Mouse (Mus musculus): ENCODE measurements around the gene Triml1.

Gene Triml1

DNA sequence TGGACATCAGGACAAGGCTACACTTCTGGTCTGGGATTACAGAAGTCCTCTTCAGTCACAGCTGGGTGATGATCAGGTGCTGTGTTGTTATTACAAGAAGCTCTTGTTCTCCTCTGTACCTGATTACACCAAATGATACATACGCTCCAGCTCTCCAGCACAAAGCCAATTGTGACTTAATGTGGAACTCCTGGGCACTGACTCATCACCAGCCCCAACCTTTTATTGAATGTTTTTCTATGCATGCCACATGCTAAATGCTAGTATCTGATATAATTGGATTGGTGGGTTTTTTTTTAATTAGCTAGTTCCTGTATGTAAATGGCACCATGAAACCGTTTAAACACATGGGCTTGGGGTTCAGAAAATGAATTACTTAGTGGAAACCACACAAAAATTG lies at the start of gene Triml1:
Gene Triml1, minus strand, starts transcription at position 101 of the 400 bp plus-strand sequence.
- ChIA-PET POLR2A (interaction anchor here in 3 of 4 experiments (0.6 to 0.8 kb wide), 3 partner anchors 13 to 1984 kb away, joined by 3 to 4 read pairs (median 3); no protein-coding TSS in a partner anchor), CTCF (interaction anchor here in 2 of 4 experiments (0.7 to 1.4 kb wide), 2 partner anchors 8 kb away, joined by 3 to 4 read pairs; no protein-coding TSS in a partner anchor)

- CTCF ChIA-PET: no interaction called here
- POLR2A ChIA-PET: interaction anchor here in 3 of 4 experiments (0.8 to 3.2 kb wide), 8 partner anchors 10 to 138 kb away, joined by 3 to 14 read pairs (median 5); partner anchors contain the start of gene Zfp42 (in 1 of the 3)
These were observed 41.0 kb upstream of the Triml1 start for GRCm38 (mm10) chr8:43182281-43182680.

DNA sequence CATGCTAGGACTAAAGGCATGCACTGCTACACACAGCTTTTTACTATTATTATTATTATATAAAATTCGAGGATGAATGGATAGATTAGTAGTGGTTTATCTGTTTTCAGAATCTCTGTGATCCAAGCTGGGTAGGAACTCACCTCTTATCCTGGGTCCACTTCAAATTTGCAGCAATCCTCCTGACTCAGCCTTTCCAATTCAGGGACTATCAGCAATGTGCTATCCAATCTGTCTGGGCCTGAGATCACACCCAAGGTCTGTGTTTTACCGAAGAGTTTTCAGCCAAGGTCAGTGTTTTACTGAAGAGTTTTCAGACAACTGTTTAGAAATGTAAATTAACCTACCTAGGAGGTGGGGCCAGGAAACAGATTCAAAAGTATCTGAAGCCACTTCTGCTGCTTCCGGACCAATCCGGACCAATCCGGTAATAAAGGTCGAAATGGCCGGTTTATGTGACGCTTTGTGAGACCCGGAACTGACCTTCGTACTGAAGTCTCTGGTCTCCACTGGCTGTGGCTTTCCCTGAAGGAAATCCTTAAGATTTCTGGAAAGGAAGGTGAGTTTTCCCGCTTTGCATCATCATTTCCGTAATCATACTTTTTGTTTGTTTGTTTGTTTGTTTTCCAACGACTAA lies 38.9 kb upstream of the Triml1 start, which contains the start of gene Triml2:
Gene Triml2, plus strand, starts transcription at position 488 of the 637 bp plus-strand sequence.
- ChIA-PET POLR2A (interaction anchor here in 3 of 4 experiments (0.6 to 2.5 kb wide), 6 partner anchors 10 to 738 kb away, joined by 3 to 8 read pairs (median 4); partner anchors contain the start of gene Zfp42 (in 1 of the 3)), CTCF (interaction anchor here in 1 of 4 experiments (1.6 kb wide), 1 partner anchor 31 kb away, joined by 5 read pairs; no protein-coding TSS in a partner anchor)

DNA sequence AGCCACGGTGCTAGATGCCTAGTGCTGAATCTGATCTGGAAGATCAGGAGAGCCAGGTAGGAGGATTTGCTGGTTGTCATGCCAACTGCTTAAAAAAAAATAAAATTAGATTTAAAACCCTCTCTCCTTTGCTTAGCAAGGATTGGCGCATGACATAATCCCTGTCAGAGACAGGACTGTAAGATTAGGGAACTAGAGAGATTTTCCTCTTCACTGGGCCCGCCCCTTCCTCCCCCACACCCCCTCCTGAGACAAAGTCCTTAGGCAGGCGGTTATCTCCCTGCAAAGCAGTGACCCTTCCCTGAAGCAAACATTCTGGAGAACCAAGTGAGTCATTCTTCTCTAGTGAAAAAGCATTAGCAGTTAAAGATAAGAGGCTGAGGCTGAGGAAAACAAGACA lies 37.9 kb upstream of the Triml1 start:
- POLR2A ChIA-PET: interaction anchor here in 3 of 4 experiments (1.0 to 2.5 kb wide), 7 partner anchors 9 to 142 kb away, joined by 3 to 7 read pairs (median 5); partner anchors contain the start of gene Zfp42 (in 2 of the 3)

DNA sequence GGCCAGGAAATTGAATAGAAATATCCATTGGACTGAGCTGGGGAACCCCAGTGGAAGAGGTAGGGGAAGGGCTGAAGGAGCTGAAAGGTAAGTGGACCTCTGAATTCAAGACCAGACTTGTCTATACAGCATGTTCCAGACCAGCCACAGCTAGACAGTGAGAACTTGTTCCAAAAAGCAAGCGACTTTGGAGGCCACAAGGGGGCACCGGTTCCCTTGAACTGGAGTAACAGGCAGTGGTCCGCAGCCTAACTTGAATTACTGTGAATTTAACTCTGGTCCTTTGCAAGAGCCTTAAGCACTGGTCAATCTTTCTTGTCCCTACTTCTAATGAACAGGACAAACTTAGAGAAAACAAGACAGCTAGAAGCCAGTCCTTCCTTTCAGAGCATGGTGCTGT lies 37.0 kb upstream of the Triml1 start:
- CTCF ChIA-PET: interaction anchor here in 3 of 4 experiments (0.6 to 1.2 kb wide), 6 partner anchors 16 to 1808 kb away, joined by 3 to 7 read pairs (median 3); no protein-coding TSS in a partner anchor
- POLR2A ChIA-PET: interaction anchor here (0.6 to 2.5 kb wide), 28 partner anchors 8 to 1801 kb away, joined by 3 to 13 read pairs (median 4); partner anchors contain the start of gene Zfp42 (in 1 of the 4)

More for the DNA sequence above, 37.9 kb upstream of the Triml1 start:
- CTCF ChIA-PET: no interaction called here

- POLR2A ChIA-PET: interaction anchor here in 3 of 4 experiments (0.7 to 2.7 kb wide), 15 partner anchors 8 to 153 kb away, joined by 3 to 18 read pairs (median 6); no protein-coding TSS in a partner anchor
- CTCF ChIA-PET: interaction anchor here in 1 of 4 experiments (1.2 kb wide), 1 partner anchor 157 kb away, joined by 4 read pairs; no protein-coding TSS in a partner anchor
These were observed 35.6 kb upstream of the Triml1 start for GRCm38 (mm10) chr8:43176766-43177486.

DNA sequence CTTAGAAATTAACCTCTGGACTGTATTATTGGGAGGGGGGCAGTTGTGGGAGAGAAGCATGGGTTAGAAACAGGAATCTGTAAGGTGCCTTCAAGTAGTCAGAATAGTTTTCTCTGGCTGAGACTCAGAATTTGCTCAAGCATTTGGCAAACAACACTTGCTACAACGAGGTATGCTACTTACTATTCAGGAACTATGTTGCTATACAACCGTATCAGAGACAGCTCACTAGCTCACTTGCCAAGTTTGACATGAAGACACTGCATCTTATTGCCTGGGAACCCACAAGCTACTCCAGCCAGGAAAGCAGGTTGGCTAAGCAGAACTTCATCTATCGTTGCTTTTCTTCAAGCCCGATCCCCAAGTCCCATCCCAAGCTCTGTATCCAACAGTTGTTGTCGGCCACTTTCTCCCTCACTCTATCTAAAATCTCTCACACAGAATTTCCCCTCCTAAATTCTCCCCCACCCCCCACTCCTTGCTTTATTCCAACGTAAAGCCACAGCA lies 28.0 kb upstream of the Triml1 start:
- POLR2A ChIA-PET: interaction anchor here (0.6 to 1.9 kb wide), 7 partner anchors 9 to 61 kb away, joined by 3 to 13 read pairs (median 3); no protein-coding TSS in a partner anchor
- CTCF ChIA-PET: interaction anchor here in 1 of 4 experiments (1.3 kb wide), 1 partner anchor 20 kb away, joined by 4 read pairs; no protein-coding TSS in a partner anchor

DNA sequence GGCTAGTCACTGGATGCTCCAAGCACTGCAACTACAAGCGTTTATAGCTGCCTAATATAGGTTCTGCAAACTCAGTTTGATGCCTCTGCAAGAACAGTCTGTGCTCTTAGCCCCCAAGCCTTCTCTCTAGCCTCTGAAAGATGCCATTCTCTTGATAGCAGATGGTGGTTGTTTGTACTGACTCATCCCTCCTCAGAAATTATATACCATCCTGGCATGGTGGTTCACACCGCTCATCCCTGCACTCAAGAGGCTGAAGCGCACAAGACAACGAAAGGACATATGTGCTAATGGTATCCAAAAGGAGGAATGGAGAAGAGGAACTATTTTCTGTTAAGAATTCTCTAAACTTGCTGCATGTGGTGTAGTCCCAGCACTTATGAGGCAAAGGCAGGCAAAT lies 26.8 kb upstream of the Triml1 start:
- ChIA-PET CTCF (interaction anchor here in 2 of 4 experiments (1.0 to 1.3 kb wide), 2 partner anchors 19 kb away, joined by 3 read pairs; no protein-coding TSS in a partner anchor), POLR2A (interaction anchor here in 2 of 4 experiments (0.7 to 1.9 kb wide), 6 partner anchors 8 to 1420 kb away, joined by 3 to 13 read pairs (median 9); no protein-coding TSS in a partner anchor)

DNA sequence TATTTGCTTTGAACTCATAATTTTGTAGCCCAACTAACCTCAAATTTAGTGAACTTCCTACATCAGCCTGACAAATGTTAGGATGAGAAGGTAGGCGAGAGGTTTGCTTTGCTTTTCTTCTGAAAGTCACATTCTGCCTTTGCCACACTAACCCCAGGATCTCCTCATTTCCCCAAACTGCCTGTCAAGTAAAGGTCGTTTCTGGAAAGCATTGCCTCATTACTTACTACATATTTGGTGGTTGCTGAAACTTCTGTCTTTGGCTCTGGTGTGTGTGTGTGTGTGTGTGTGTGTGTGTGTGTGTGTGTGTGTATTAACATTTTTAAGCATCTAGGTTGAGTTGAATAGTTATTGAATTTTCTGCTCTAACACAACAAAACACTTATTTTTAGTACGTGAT lies 23.2 kb upstream of the Triml1 start:
- POLR2A ChIA-PET: interaction anchor here in 1 of 4 experiments (1.6 kb wide), 1 partner anchor 10 kb away, joined by 7 read pairs; no protein-coding TSS in a partner anchor
- CTCF ChIA-PET: no interaction called here

DNA sequence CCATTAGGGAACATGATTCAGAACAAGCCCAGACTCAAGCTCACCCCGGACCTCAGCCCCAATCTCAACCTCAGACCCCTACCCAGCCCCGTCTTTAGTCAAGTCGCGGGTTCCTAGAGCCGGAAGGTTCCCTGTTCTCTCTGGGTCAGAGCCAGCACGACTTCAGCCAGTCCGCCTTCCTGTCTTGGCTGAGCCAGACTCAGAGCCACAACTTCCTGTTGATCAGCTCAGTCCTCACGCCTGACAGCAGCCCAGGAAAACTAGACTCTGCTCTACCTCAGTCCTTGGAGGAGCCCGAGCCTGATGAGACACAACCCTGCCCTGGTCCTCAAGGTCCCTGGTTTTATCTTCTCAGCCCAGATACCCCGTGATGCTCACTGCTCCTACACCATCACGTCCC lies 22.0 kb upstream of the Triml1 start:
- CTCF ChIA-PET: interaction anchor here in 2 of 4 experiments (1.0 to 1.4 kb wide), 2 partner anchors 14 kb away, joined by 4 read pairs; no protein-coding TSS in a partner anchor
- POLR2A ChIA-PET: interaction anchor here in 3 of 4 experiments (0.8 to 2.7 kb wide), 8 partner anchors 10 to 192 kb away, joined by 3 to 8 read pairs (median 4); partner anchors contain the start of gene Triml1 (in 1 of the 3)

DNA sequence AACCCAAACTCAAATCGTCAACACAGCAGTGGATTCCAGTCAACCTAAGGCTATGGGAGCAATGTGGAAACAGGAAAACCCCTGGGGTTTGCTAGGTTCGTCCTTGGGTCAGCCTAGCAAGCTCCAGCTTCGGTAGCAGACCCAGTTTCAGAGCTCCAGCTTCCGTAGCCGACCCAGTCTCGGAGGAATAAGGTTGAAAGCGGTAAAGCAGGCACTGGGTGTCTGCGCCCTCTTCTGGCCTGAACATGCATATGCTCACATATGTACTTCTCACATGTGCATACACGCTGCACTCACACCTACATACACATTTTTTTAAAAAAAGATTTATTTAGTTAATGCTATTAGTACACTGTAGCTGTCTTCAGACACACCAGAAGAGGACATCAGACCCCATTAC lies 8.0 kb upstream of the Triml1 start:
- ChIA-PET CTCF (interaction anchor here (0.6 to 2.0 kb wide), 27 partner anchors 8 to 1897 kb away, joined by 3 to 24 read pairs (median 4); partner anchors contain the start of gene Triml1 (in 2 of the 4)), POLR2A (interaction anchor here in 3 of 4 experiments (0.9 to 2.0 kb wide), 13 partner anchors 8 to 45 kb away, joined by 3 to 9 read pairs (median 4); no protein-coding TSS in a partner anchor)

DNA sequence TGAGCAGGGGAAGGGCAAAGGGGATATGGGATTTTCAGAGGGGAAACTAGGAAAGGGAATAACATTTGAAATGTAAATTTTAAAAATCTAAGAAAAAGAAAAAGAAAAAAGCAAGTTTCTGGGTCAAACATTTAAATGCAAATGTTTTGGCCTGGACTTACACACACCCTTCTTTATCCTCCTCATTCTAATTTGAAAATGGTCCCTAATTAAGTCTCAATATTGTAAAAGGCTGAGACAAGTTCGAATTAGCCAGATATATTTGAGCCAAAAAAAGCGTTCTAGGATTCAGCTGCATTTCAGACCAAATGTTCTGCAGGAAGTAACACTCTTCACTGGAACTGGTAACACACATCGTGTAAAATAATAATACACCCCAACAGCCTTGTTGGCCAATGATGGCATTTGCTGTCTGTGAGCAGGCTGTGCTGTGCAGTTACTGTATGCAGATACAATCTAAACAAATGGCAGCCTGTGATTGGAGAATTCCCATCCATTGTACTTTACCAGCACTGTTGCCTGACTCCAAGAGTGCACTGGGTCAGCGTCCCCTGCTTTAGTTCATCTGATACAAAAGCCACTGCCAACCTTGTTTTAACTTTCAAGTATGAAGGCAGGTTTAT lies 30.0 kb downstream of the Triml1 start:
- CTCF ChIA-PET: no interaction called here
- POLR2A ChIA-PET: no interaction called here
